Mouse (Mus musculus) intestine, postnatal 0 days (tissue): ENCODE measurements at regions not wholly inside any gene's neighbourhood (a gene's known extent, or its start where the extent isn't known, plus 50 kb on each side); places are given as distances from the start of the nearest gene placed in this dataset.

Source experiments
- ATAC-seq: fragments of 200-750 bp; cut with Nextera tagmentation; 2 replicates; pipeline ENCODE4 v1.8.0; 2017; ENCODE audit warnings: mild to moderate bottlenecking, moderate TSS enrichment, moderate library complexity
- H3K27ac ChIP-seq: fragments of 300-500 bp; sonication (generic); 2 replicates; pipeline ENCODE4 v1.5.1; 2014; ENCODE audit warnings: mild to moderate bottlenecking, low read depth, low read length, moderate library complexity
- H3K27me3 ChIP-seq: fragments of 300-500 bp; sonication (generic); replicated peaks from 2 replicates; pipeline ENCODE4 v1.6.1; 2014; ENCODE audit warnings: low read length, mixed read lengths; ENCODE audit not compliant: control insufficient read depth, insufficient read depth
- H3K36me3 ChIP-seq: fragments of 300-500 bp; sonication (generic); 2 replicates; pipeline ENCODE4 v1.6.1; 2014; ENCODE audit warnings: mild to moderate bottlenecking, moderate library complexity; ENCODE audit not compliant: control insufficient read depth, insufficient read depth
- H3K4me1 ChIP-seq: fragments of 300-500 bp; sonication (generic); replicated peaks from 2 replicates; pipeline ENCODE4 v1.6.1; 2014; ENCODE audit warnings: antibody characterized with exemption, low read length, mixed read lengths; ENCODE audit not compliant: control insufficient read depth, insufficient read depth
- H3K4me2 ChIP-seq: fragments of 300-500 bp; sonication (generic); replicated peaks from 2 replicates; pipeline ENCODE4 v1.6.1; 2014; ENCODE audit warnings: low read depth, mild to moderate bottlenecking, moderate library complexity
- H3K4me3 ChIP-seq: fragments of 300-500 bp; sonication (generic); 2 replicates; pipeline ENCODE4 v1.5.1; 2014; ENCODE audit warnings: low read depth, low read length
- H3K9ac ChIP-seq: fragments of 300-500 bp; sonication (generic); 2 replicates; pipeline ENCODE4 v1.6.1; 2014; ENCODE audit warnings: mild to moderate bottlenecking, low read depth, low read length
- H3K9me3 ChIP-seq: fragments of 300-500 bp; sonication (generic); 2 replicates; pipeline ENCODE4 v1.6.1; 2016; ENCODE audit warnings: mixed run types; ENCODE audit not compliant: control insufficient read depth
- CTCF ChIP-seq: sonication (generic); IDR thresholded peaks from 2 replicates; pipeline ENCODE4 v1.5.1; 2016; ENCODE audit warnings: low read depth, mild to moderate bottlenecking, control low read depth, antibody characterized with exemption, moderate library complexity
- WGBS: fragments of 180-500 bp; shearing (Covaris S2); extraction: QIAGEN DNeasy Blood & Tissue Kit; methylation state at CpG from one replicate; pipeline ENCODE4 v1.1.7; 2014; 5-methylcytosine and 5-hydroxymethylcytosine counted together

DNA sequence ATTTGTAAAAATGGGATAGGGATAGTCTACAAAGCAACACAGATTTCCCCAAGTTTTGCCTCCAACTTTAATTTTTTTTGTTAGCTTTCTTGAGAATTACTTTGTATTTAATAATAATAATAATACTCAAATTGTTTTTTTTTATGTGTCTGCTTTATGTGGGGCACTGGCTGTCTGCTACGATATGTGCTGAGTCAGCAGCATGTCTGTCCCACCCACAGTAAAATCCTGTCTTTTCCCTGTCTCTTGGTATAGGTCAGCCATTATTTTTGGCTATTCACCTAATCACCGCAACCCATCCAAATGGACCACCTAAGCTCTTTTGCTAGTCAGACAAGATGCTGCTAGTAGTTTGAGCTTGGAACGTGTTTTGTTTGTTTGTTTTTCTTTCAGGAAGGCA, 473.0 kb downstream of the Hs3st4 start:
- no peak for TF ChIP-seq CTCF
- no peaks in the 10 kb centered on the region for H3K36me3 ChIP-seq
- no peak overlapping the region for H3K4me3 ChIP-seq
- no peak for ATAC-seq
- no peaks in the 10 kb centered on the region for H3K9me3 ChIP-seq
- no peaks in the 10 kb centered on the region for H3K4me1 ChIP-seq
- no peak overlapping the region for H3K9ac ChIP-seq
- no peak overlapping the region for H3K4me2 ChIP-seq
- WGBS, result 77% methylated on average over 3 of the region's 3 CpGs
- no peak overlapping the region for H3K27ac ChIP-seq
- no peaks in the 10 kb centered on the region for H3K27me3 ChIP-seq

DNA sequence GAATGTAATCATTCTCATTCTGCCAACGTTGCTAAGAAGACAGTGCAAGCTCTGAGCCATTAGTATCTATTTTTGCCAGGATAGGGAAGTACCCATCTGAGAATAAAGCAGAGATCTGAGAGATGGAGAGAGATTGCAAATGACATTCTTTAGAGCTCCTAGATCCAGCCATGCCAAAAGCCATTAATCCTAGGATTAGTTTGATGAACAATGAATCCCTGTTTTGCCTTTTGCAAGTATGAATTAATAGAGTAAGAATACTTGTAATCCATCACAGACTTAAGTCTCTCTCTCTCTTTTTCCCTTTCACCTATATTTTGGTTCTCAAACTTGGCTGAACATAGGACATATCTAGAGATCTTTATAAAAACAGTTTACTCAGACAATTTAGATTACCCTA, 504.7 kb downstream of the Hs3st4 start:
- Histone ChIP-seq H3K4me1 (no peaks in the 10 kb centered on the region), H3K9ac (no peak overlapping the region), H3K4me3 (no peak overlapping the region), H3K27me3 (no peaks in the 10 kb centered on the region), H3K36me3 (no peaks in the 10 kb centered on the region), H3K4me2 (no peak overlapping the region), H3K27ac (no peak overlapping the region), H3K9me3 (no peaks in the 10 kb centered on the region)
- WGBS, result 50% methylated on average over 1 of the region's 1 CpGs
- no peak for TF ChIP-seq CTCF
- no peak for ATAC-seq

DNA sequence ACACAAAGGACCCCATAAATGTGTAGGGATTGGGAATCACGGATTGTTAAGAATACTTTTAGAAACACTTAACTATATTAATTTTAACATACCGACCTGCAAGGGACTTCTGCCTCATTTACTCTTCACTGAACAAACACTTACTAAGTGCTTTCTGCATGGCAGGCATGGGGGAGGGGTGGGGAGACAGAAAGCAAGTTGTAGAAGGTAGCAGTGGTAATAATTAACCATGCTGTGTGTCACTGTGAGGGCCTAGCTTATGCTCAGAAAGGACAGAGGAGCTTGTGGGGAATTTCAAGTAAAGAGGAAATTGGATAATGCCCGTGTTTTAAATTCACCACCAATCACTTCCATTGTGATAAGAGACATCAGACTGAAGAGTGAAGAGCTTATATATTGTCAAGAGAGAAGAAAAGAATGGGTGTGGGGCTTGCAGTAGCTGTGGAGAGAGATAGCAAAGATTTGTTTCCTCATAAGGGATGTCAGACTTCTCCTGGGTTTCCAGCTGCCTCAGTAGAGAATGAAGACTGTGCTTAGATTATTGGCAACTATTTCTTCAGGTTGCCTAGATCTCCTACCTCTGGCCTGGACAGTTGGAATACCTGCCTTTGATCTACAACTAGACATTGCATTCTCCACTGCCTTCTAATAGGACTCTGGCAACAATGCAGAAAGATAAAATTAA, 508.6 kb downstream of the Hs3st4 start:
- H3K4me1 ChIP-seq, result no peaks in the 10 kb centered on the region
- no peak overlapping the region for H3K4me3 ChIP-seq
- H3K27me3 ChIP-seq, result no peaks in the 10 kb centered on the region
- ATAC-seq, result no peak
- WGBS, result 18% methylated on average over 3 of the region's 3 CpGs
- H3K36me3 ChIP-seq, result no peaks in the 10 kb centered on the region
- no peaks in the 10 kb centered on the region for H3K9me3 ChIP-seq
- no peak for TF ChIP-seq CTCF
- H3K9ac ChIP-seq, result no peak overlapping the region
- H3K4me2 ChIP-seq, result no peak overlapping the region
- no peak overlapping the region for H3K27ac ChIP-seq

DNA sequence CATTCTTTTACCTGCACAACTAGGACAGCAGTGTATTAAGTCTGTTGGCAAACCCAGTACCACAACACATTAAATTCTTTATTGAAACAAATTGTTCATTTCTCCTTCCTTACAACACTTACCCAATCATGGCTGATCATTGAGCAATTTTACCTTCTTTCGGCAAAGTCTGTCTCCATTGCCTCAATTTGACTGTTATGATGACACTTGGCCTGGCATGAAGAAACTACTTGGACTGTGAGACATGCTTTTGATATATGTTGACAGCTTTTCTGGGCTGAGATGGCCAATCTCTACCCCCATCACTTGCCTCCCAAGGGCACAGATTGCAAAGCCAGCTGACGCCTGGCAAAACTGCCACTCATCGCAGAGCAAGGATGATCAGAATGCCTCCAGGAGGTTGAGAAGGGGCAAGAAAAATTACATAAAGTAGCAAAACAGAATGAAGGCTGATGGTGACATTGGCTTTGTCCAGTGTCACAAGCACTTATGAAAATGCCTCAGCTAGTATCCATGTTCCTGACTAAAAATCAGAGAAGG, 509.3 kb downstream of the Hs3st4 start:
- Histone ChIP-seq H3K4me3 (no peak overlapping the region), H3K9me3 (no peaks in the 10 kb centered on the region), H3K27ac (no peak overlapping the region), H3K4me2 (no peak overlapping the region), H3K4me1 (no peaks in the 10 kb centered on the region), H3K9ac (no peak overlapping the region), H3K36me3 (no peaks in the 10 kb centered on the region), H3K27me3 (no peaks in the 10 kb centered on the region)
- WGBS, result 86% methylated on average over 3 of the region's 3 CpGs
- TF ChIP-seq CTCF, result no peak
- no peak for ATAC-seq

DNA sequence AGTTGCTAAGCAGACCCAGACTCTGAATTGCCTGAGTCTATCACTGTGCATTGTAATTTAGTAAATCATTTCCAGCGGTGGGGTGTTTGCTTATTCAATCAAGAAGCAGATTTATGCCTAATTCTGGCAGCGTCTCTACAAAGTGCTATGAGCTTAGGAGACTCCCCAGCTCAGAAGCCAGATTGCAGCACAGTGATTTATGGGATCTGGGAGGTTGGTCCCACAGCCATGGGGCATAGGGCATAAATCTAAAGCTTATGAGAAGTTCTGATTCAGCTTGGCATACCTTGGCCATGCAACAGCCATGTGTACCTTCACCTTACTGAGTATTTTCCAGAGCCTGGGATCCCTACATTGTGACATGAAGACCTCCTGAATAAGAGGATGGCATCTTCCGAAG, 518.0 kb downstream of the Hs3st4 start:
- ATAC-seq, result no peak
- Histone ChIP-seq H3K27ac (no peak overlapping the region), H3K36me3 (no peaks in the 10 kb centered on the region), H3K4me2 (no peak overlapping the region), H3K27me3 (no peaks in the 10 kb centered on the region), H3K9me3 (no peaks in the 10 kb centered on the region), H3K9ac (no peak overlapping the region), H3K4me3 (no peak overlapping the region), H3K4me1 (no peaks in the 10 kb centered on the region)
- no peak for TF ChIP-seq CTCF
- 37% methylated on average over 3 of the region's 3 CpGs for WGBS

DNA sequence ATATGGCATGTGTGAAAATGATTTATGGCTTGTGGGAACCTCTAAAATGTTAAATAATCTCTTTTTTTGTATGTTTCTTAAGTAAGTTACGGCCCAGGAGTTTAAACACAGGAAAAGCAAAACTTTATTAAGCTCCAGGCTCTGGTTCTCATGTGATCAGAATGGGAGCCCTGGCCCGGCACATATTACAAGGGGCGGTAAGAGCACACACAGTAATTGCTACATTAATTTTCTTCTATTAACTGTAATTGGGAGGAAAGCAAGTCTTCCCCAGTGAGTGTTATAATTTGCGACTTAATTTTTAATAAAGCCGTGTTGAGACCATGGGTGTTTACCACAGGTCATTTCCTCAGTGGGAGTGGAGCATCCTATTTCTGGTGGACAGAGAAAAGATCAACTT, 520.1 kb downstream of the Hs3st4 start:
- H3K4me3 ChIP-seq, result no peak overlapping the region
- no peak overlapping the region for H3K9ac ChIP-seq
- ATAC-seq, result no peak
- no peaks in the 10 kb centered on the region for H3K27me3 ChIP-seq
- H3K36me3 ChIP-seq, result no peaks in the 10 kb centered on the region
- no peaks in the 10 kb centered on the region for H3K4me1 ChIP-seq
- no peak overlapping the region for H3K4me2 ChIP-seq
- H3K9me3 ChIP-seq, result no peaks in the 10 kb centered on the region
- no peak overlapping the region for H3K27ac ChIP-seq
- WGBS, result 87% methylated on average over 5 of the region's 5 CpGs
- no peak for TF ChIP-seq CTCF
